Mouse (Mus musculus): ENCODE measurements around the gene Tmem132d. TPM values are rescaled to one million over a fixed set of nuclear protein-coding genes. Genes with fewer than 3 reads are reported as not detected.

Gene Tmem132d
- polyA plus RNA-seq, 1 experiment from 2014 or later, result 0.07 TPM

DNA sequence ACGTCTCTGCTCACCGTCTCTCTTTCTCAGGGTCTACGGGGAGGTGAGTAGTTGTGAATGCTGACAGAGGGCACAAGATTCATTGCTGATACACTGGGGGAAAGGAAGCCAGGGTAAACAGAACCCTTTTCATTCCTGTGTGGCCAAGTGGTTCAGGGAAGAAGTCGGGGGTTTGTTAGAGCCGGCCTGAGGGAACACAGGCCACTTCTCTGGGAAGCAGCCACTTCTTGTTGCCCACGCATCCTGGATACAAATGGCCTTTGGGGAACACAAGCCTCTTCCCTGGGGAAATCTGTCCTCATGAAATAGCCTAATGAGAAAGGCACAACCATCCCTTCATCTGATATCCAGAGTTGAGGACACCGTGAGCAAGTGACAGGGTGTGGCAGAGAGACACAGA is 96.0 kb downstream of the Tmem132d start:
- no peaks in the 10 kb centered on the region for H3K4me1 ChIP-seq (ENCODE audit: control insufficient read depth, insufficient read depth, low read length)
- H3K9me3 ChIP-seq (replicated peaks; ENCODE audit: control insufficient read depth, low read length), result no peaks in the 10 kb centered on the region
- no peak overlapping the region for H3K4me3 ChIP-seq (ENCODE audit: low read depth, low read length)
- no peak overlapping the region for H3K27ac ChIP-seq (ENCODE audit: low read depth, low read length)
- no peak for ATAC-seq (replicated peaks; ENCODE audit: insufficient number of reproducible peaks, low FRiP score, low TSS enrichment)
- H3K9ac ChIP-seq (ENCODE audit: low read depth, low read length), result no peak overlapping the region
- no peaks in the 10 kb centered on the region for H3K27me3 ChIP-seq (ENCODE audit: control insufficient read depth, insufficient read depth, low read length)
- H3K36me3 ChIP-seq (ENCODE audit: control insufficient read depth, insufficient read depth, low read length), result no peaks in the 10 kb centered on the region
- 61% methylated on average over 7 of the region's 7 CpGs for WGBS (ENCODE audit: insufficient replicate concordance)
- H3K4me2 ChIP-seq, result no peak overlapping the region

- Histone ChIP-seq H3K9ac (ENCODE audit: low read depth, low read length) (no peak overlapping the region), H3K36me3 (ENCODE audit: control insufficient read depth, insufficient read depth, low read length) (no peaks in the 10 kb centered on the region), H3K9me3 (replicated peaks; ENCODE audit: control insufficient read depth, low read length) (no peaks in the 10 kb centered on the region), H3K4me1 (ENCODE audit: control insufficient read depth, insufficient read depth, low read length) (no peaks in the 10 kb centered on the region), H3K27me3 (ENCODE audit: control insufficient read depth, insufficient read depth, low read length) (no peaks in the 10 kb centered on the region), H3K27ac (ENCODE audit: low read depth, low read length) (no peak overlapping the region), H3K4me2 (no peak overlapping the region), H3K4me3 (ENCODE audit: low read depth, low read length) (no peak overlapping the region)
- WGBS (ENCODE audit: insufficient replicate concordance), result 79% methylated on average over 7 of the region's 7 CpGs
- no peak for ATAC-seq (replicated peaks; ENCODE audit: insufficient number of reproducible peaks, low FRiP score, low TSS enrichment)
Observed at GRCm38 (mm10) chr5:128332766-128333165, 100.1 kb downstream of the Tmem132d start.

DNA sequence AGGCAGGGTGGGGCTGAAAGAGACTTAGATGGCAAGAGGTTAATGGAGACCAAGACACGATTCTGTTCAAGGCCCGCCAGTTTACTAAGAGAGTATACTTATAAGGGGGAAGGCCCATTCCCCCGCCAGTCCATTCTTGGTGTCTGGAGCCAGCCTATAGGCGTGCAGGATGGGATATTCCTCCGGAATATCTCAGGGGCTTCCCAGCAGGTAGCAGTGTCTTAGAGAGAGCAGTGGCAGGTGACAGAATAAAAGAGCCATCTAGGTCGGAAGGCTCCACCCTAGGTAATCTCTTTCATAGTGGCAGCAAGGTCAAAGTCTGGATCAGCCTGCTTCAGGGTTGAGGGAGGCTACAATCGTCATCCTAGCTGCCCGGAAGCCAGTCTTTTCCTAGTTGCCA is 102.5 kb downstream of the Tmem132d start:
- WGBS (ENCODE audit: insufficient replicate concordance), result 75% methylated on average over 8 of the region's 8 CpGs
- ATAC-seq (replicated peaks; ENCODE audit: insufficient number of reproducible peaks, low FRiP score, low TSS enrichment), result no peak

GRCm38 (mm10) chr5:128302387-128302786 is 130.5 kb downstream of the Tmem132d start:
- H3K4me3 ChIP-seq (ENCODE audit: low read depth, low read length), result no peak overlapping the region
- H3K9ac ChIP-seq (ENCODE audit: low read depth, low read length), result no peak overlapping the region
- 76% methylated on average over 2 of the region's 2 CpGs for WGBS (ENCODE audit: insufficient replicate concordance)
- no peaks in the 10 kb centered on the region for H3K9me3 ChIP-seq (replicated peaks; ENCODE audit: control insufficient read depth, low read length)
- no peaks in the 10 kb centered on the region for H3K36me3 ChIP-seq (ENCODE audit: control insufficient read depth, insufficient read depth, low read length)
- H3K4me2 ChIP-seq, result no peak overlapping the region
- ATAC-seq (replicated peaks; ENCODE audit: insufficient number of reproducible peaks, low FRiP score, low TSS enrichment), result no peak
- H3K4me1 ChIP-seq (ENCODE audit: control insufficient read depth, insufficient read depth, low read length), result no peaks in the 10 kb centered on the region
- no peak overlapping the region for H3K27ac ChIP-seq (ENCODE audit: low read depth, low read length)
- H3K27me3 ChIP-seq (ENCODE audit: control insufficient read depth, insufficient read depth, low read length), result no peaks in the 10 kb centered on the region

More for the DNA sequence above, 102.5 kb downstream of the Tmem132d start:
- Histone ChIP-seq H3K9ac (ENCODE audit: low read depth, low read length) (no peak overlapping the region), H3K4me1 (ENCODE audit: control insufficient read depth, insufficient read depth, low read length) (no peaks in the 10 kb centered on the region), H3K4me2 (no peak overlapping the region), H3K9me3 (replicated peaks; ENCODE audit: control insufficient read depth, low read length) (no peaks in the 10 kb centered on the region), H3K4me3 (ENCODE audit: low read depth, low read length) (no peak overlapping the region), H3K27me3 (ENCODE audit: control insufficient read depth, insufficient read depth, low read length) (no peaks in the 10 kb centered on the region), H3K27ac (ENCODE audit: low read depth, low read length) (no peak overlapping the region), H3K36me3 (ENCODE audit: control insufficient read depth, insufficient read depth, low read length) (no peaks in the 10 kb centered on the region)

GRCm38 (mm10) chr5:128291191-128291590 is 141.7 kb downstream of the Tmem132d start:
- no peak for ATAC-seq (replicated peaks; ENCODE audit: insufficient number of reproducible peaks, low FRiP score, low TSS enrichment)
- Histone ChIP-seq H3K4me2 (no peak overlapping the region), H3K27ac (ENCODE audit: low read depth, low read length) (no peak overlapping the region), H3K27me3 (ENCODE audit: control insufficient read depth, insufficient read depth, low read length) (no peaks in the 10 kb centered on the region), H3K9ac (ENCODE audit: low read depth, low read length) (no peak overlapping the region), H3K4me1 (ENCODE audit: control insufficient read depth, insufficient read depth, low read length) (no peaks in the 10 kb centered on the region), H3K9me3 (replicated peaks; ENCODE audit: control insufficient read depth, low read length) (no peaks in the 10 kb centered on the region), H3K4me3 (ENCODE audit: low read depth, low read length) (no peak overlapping the region), H3K36me3 (ENCODE audit: control insufficient read depth, insufficient read depth, low read length) (no peaks in the 10 kb centered on the region)
- WGBS (ENCODE audit: insufficient replicate concordance), result 52% methylated on average over 2 of the region's 2 CpGs

- H3K9ac ChIP-seq (ENCODE audit: low read depth, low read length), result no peak overlapping the region
- no peak overlapping the region for H3K4me3 ChIP-seq (ENCODE audit: low read depth, low read length)
- no peak for ATAC-seq (replicated peaks; ENCODE audit: insufficient number of reproducible peaks, low FRiP score, low TSS enrichment)
- 70% methylated on average over 6 of the region's 6 CpGs for WGBS (ENCODE audit: insufficient replicate concordance)
- no peaks in the 10 kb centered on the region for H3K4me1 ChIP-seq (ENCODE audit: control insufficient read depth, insufficient read depth, low read length)
- H3K27ac ChIP-seq (ENCODE audit: low read depth, low read length), result no peak overlapping the region
- no peaks in the 10 kb centered on the region for H3K36me3 ChIP-seq (ENCODE audit: control insufficient read depth, insufficient read depth, low read length)
- H3K9me3 ChIP-seq (replicated peaks; ENCODE audit: control insufficient read depth, low read length), result no peaks in the 10 kb centered on the region
- H3K27me3 ChIP-seq (ENCODE audit: control insufficient read depth, insufficient read depth, low read length), result no peaks in the 10 kb centered on the region
- H3K4me2 ChIP-seq, result no peak overlapping the region
Observed at GRCm38 (mm10) chr5:128273255-128273654, 159.6 kb downstream of the Tmem132d start.

- Histone ChIP-seq H3K27ac (ENCODE audit: low read depth, low read length) (no peak overlapping the region), H3K4me1 (ENCODE audit: control insufficient read depth, insufficient read depth, low read length) (no peaks in the 10 kb centered on the region), H3K36me3 (ENCODE audit: control insufficient read depth, insufficient read depth, low read length) (no peaks in the 10 kb centered on the region), H3K27me3 (ENCODE audit: control insufficient read depth, insufficient read depth, low read length) (no peaks in the 10 kb centered on the region), H3K9me3 (replicated peaks; ENCODE audit: control insufficient read depth, low read length) (no peaks in the 10 kb centered on the region), H3K4me2 (no peak overlapping the region), H3K9ac (ENCODE audit: low read depth, low read length) (no peak overlapping the region), H3K4me3 (ENCODE audit: low read depth, low read length) (no peak overlapping the region)
- no peak for ATAC-seq (replicated peaks; ENCODE audit: insufficient number of reproducible peaks, low FRiP score, low TSS enrichment)
- WGBS (ENCODE audit: insufficient replicate concordance), result 82% methylated on average over 6 of the region's 6 CpGs
Observed at GRCm38 (mm10) chr5:128267366-128267765, 165.5 kb downstream of the Tmem132d start.

GRCm38 (mm10) chr5:128244219-128244618 is 188.7 kb downstream of the Tmem132d start:
- ATAC-seq (replicated peaks; ENCODE audit: insufficient number of reproducible peaks, low FRiP score, low TSS enrichment), result no peak
- H3K27ac ChIP-seq (ENCODE audit: low read depth, low read length), result no peak overlapping the region
- no peaks in the 10 kb centered on the region for H3K4me1 ChIP-seq (ENCODE audit: control insufficient read depth, insufficient read depth, low read length)
- H3K36me3 ChIP-seq (ENCODE audit: control insufficient read depth, insufficient read depth, low read length), result no peaks in the 10 kb centered on the region
- no peaks in the 10 kb centered on the region for H3K27me3 ChIP-seq (ENCODE audit: control insufficient read depth, insufficient read depth, low read length)
- H3K4me2 ChIP-seq, result no peak overlapping the region
- no peak overlapping the region for H3K9ac ChIP-seq (ENCODE audit: low read depth, low read length)
- H3K9me3 ChIP-seq (replicated peaks; ENCODE audit: control insufficient read depth, low read length), result no peaks in the 10 kb centered on the region; the same call in 1 of the 2 replicates
- H3K4me3 ChIP-seq (ENCODE audit: low read depth, low read length), result no peak overlapping the region
- WGBS (ENCODE audit: insufficient replicate concordance), result 74% methylated on average over 4 of the region's 4 CpGs

GRCm38 (mm10) chr5:128236638-128237335 is 196.1 kb downstream of the Tmem132d start:
- H3K36me3 ChIP-seq (ENCODE audit: control insufficient read depth, insufficient read depth, low read length), result no peaks in the 10 kb centered on the region
- H3K4me3 ChIP-seq (ENCODE audit: low read depth, low read length), result no peak overlapping the region
- no peaks in the 10 kb centered on the region for H3K27me3 ChIP-seq (ENCODE audit: control insufficient read depth, insufficient read depth, low read length)
- no peaks in the 10 kb centered on the region; the same call in 1 of the 2 replicates for H3K9me3 ChIP-seq (replicated peaks; ENCODE audit: control insufficient read depth, low read length)
- 62% methylated on average over 9 of the region's 9 CpGs for WGBS (ENCODE audit: insufficient replicate concordance)
- no peaks in the 10 kb centered on the region for H3K4me1 ChIP-seq (ENCODE audit: control insufficient read depth, insufficient read depth, low read length)
- ATAC-seq (replicated peaks; ENCODE audit: insufficient number of reproducible peaks, low FRiP score, low TSS enrichment), result no peak
- no peak overlapping the region for H3K27ac ChIP-seq (ENCODE audit: low read depth, low read length)
- no peak overlapping the region for H3K4me2 ChIP-seq
- H3K9ac ChIP-seq (ENCODE audit: low read depth, low read length), result no peak overlapping the region
